Mouse (Mus musculus) macrophage (primary cell): ENCODE data around the gene Gm2237. TPM values are rescaled to one million over a fixed set of nuclear protein-coding genes. Genes with fewer than 3 reads are reported as not detected.
"Not testable (repeated sequence)": the region's sequence is repeated elsewhere in the genome, so short reads cannot be mapped to it uniquely, and the experiment has no call there.

Source experiments
- H3K27ac ChIP-seq: fragments of 350-480 bp; formaldehyde crosslinking; 2 replicates; pipeline ENCODE4 v1.9.0; 2021
- H3K36me3 ChIP-seq: fragments of 350-480 bp; formaldehyde crosslinking; 2 replicates; pipeline ENCODE4 v1.9.0; 2021; ENCODE audit errors: inconsistent target
- H3K4me3 ChIP-seq: fragments of 350-480 bp; formaldehyde crosslinking; 2 replicates; pipeline ENCODE4 v1.9.0; 2021; ENCODE audit errors: inconsistent target
- H3K79me2 ChIP-seq: fragments of 350-480 bp; formaldehyde crosslinking; 2 replicates; pipeline ENCODE4 v1.9.0; 2021; ENCODE audit errors: inconsistent target
- WGBS: methylation state at CpG from one replicate; pipeline ENCODE4 v1.1.7; 2026; ENCODE audit warnings: inconsistent platforms; ENCODE audit not compliant: missing documents; 5-methylcytosine and 5-hydroxymethylcytosine counted together
- polyA plus RNA-seq: library from polyadenylated mRNA; stranded (reverse); fragments of 250-400 nt; gene quantifications from 3 replicates; pipeline ENCODE4 v1.2.4, GENCODE M21; 2018; ENCODE audit warnings: inconsistent platforms
- total RNA-seq, 78 experiments: library from RNA; depleted of rRNA; stranded (reverse); fragments of 250-400 nt; gene quantifications; 1 replicate in 9 of 78; 2 replicates in 24 of 78; 3 replicates in 43 of 78; 4 replicates in 2 of 78; pipeline ENCODE4 v1.2.4; 2018; ENCODE audit warnings: inconsistent platforms in 56 of 78

Gm2237 gene
- 1 to 10 TPM in 1 of 26 experiments, under 1 TPM in 5, not detected in 20; 0.40 to 2.6 (median 0.57) TPM for total RNA-seq (2018; cell fraction: chromatin; rRNA removed)
- under 1 TPM in 3 of 26 experiments, not detected in 23; 0.06 to 0.14 (median 0.07) TPM for total RNA-seq (2018; cell fraction: cytosol; rRNA removed)
- total RNA-seq (2018; cell fraction: nucleus; rRNA removed), result 1 to 10 TPM in 2 of 26 experiments, under 1 TPM in 6, not detected in 18; 0.26 to 1.7 (median 0.53) TPM
- polyA plus RNA-seq, result not detected in 3 replicates

DNA sequence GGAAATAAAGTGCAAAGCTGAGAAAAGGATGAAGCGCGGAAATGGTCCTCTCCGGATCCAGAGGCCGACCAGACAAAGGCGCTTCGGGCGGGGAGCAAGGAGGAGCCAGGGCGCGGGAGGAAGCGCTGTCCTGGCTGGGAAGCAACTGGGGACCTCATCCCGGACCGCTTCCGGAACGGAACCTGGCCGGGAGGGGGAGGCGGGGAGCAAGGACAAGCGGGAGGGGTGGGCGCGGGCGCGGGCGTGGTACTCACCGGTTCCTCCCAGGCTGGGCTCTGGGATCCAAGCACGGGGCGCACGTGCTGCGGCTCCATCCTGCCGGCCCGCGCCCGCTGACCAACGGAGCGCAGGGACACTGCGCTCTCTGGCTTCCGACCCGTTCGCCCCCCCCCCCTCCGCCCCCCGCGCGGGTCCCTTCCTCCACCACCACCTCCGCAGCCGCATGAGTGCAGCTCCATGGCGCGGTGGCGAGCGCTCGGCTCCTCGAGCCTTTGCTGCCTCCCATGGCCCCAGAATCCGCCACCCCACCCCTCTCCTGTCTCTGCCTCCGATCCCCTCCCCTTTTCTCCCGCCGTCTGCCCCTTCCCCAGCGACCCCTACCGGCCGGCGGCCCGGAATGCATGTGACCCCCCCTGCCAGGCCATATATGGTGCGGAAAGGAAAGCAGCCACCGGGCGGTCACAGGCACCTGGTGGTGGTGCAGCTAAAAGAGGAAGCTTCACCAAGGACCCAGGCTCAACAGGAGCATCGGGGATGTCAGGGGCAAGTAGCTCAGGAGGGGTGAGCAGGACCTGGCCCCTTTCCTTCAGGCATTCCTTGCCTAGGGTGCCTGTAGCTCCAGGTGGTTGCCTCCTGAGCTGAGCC lies at the start of gene Gm2237:
Gm2237 (minus strand) TSS at position 332 of the 864 bp plus-strand sequence.
- H3K27ac ChIP-seq, H3K36me3 ChIP-seq, H3K79me2 ChIP-seq, H3K4me3 ChIP-seq: not testable (repeated sequence)
- WGBS, result 0% methylated on average over 11 of the region's 62 CpGs

DNA sequence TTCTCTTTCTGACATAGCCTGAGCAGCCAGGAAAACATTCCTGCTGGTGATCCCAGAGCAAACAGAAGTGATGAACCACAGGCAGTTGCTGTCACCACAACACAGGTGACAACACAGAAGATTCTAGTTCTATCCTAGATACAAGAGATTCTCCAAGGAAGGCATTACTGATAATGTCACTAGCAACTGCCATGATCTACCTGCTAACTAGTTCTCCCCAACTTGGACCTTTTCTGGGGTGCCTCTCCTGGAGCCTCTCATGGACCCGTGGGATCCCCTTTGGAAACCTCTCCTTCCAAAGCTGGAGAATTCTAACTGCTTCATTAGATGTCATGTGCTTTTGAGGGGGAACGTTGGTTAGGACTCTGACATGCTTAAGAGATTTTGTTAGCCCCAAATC lies 17.5 kb upstream of the Gm2237 start, which contains the start of gene Gm5458:
Gm5458 (minus strand) TSS at position 101 of the 400 bp plus-strand sequence.
- not testable (repeated sequence) for H3K4me3 ChIP-seq, H3K27ac ChIP-seq, H3K79me2 ChIP-seq, H3K36me3 ChIP-seq
- no CpG with 5 or more reads among the region's 2 CpGs for WGBS

DNA sequence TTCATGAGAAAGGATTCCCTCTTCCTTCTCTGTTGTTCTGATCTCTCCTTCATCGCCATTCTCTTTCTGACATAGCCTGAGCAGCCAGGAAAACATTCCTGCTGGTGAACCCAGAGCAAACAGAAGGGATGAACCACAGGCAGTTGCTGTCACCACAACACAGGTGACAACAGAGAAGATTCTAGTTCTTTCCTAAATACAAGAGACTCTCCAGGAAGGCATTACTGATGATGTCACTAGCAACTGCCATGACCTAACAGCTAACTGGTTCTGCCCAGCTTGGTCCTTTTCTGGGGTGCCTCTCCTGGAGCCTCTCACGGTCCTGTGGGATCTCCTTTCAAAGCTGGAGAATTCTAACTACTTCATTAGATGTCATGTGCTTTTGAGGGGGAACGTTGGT lies 35.1 kb downstream of the Gm2237 start, which contains the start of gene Gm2244:
Gm2244 (minus strand) TSS at position 101 of the 400 bp plus-strand sequence.
- no CpG with 5 or more reads among the region's 3 CpGs for WGBS
- not testable (repeated sequence) for H3K79me2 ChIP-seq, H3K36me3 ChIP-seq, H3K4me3 ChIP-seq, H3K27ac ChIP-seq

Other genes starting within 250 kb of the Gm2237 start
- not detected in 3 replicates for gene Gm21738, start 166.2 kb downstream of the Gm2237 start, polyA plus RNA-seq
- gene Gm2244, start 35.2 kb downstream of the Gm2237 start, polyA plus RNA-seq, result not detected in 3 replicates
- not detected in 3 replicates for gene Gm5458, start 17.4 kb upstream of the Gm2237 start, polyA plus RNA-seq
- gene Nid2, start 166.1 kb upstream of the Gm2237 start, polyA plus RNA-seq, result 0.21 to 3.1 TPM (median 0.24 TPM) in 3 replicates
- gene Rtraf, start 238.7 kb upstream of the Gm2237 start, polyA plus RNA-seq, result 112 to 202 TPM (median 136 TPM) in 3 replicates